Mouse (Mus musculus): ENCODE measurements around the gene Lcmt1.

The Lcmt1 gene

DNA sequence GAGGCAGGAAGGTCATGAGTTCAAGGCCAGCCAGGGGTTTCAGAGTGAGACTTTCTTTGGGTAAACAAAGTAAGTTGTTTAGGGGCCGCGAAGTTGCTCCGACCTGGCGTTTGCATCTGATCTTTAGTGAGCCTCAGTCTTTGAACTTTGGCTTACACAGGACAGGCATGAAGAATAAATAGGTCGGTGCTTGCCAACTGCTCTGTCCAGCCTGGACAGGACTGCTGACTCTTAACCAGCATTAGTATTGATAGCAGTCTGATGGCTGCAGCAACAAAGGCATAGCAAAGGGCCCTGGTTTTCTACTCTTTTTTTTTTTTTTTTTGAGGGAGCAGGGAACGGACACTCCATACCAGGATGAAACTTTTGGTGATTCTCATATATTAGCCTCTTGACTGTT, 83.0 kb downstream of the Lcmt1 start:
- DNase-seq (ENCODE audit: extremely low read depth, low read depth, low spot score), result no peak

- DNase-seq (ENCODE audit: extremely low read depth, low read depth, low spot score), result no peak
Measured at GRCm38 (mm10) chr7:123453066-123453465, 83.5 kb downstream of the Lcmt1 start.

- DNase-seq (ENCODE audit: extremely low read depth, low read depth, low spot score), result no peak
Measured at GRCm38 (mm10) chr7:123455088-123455487, 85.5 kb downstream of the Lcmt1 start.

DNA sequence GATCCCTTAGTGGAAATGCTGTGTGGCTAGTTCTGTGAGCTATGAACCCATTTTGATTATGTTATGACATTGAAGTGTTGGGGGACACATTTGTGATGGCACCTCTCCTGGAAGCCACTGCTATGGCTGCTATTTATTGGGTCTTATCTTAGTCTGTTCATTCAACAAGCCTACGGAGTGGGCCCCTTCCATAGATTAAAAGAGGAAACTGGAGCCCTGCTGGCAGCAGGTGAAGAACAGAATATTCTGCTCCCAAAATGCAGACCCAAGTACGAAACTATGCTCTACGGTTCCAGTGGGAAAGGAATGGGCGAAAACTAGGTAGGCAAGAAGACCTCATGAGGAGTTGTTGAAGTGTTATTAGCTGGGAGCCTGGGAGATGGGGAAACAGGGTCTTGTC, 88.7 kb downstream of the Lcmt1 start:
- no peak for DNase-seq (ENCODE audit: extremely low read depth, low read depth, low spot score)

GRCm38 (mm10) chr7:123459247-123459646, 89.7 kb downstream of the Lcmt1 start:
- no peak for DNase-seq (ENCODE audit: extremely low read depth, low read depth, low spot score)

GRCm38 (mm10) chr7:123461316-123461715, 91.7 kb downstream of the Lcmt1 start:
- no peak for DNase-seq (ENCODE audit: extremely low read depth, low read depth, low spot score)

GRCm38 (mm10) chr7:123462070-123462501, 92.5 kb downstream of the Lcmt1 start, which contains the start of gene Aqp8:
Gene Aqp8, plus strand, starts transcription at chr7:123462291.
- DNase-seq (ENCODE audit: extremely low read depth, low read depth, low spot score), result no peak

DNA sequence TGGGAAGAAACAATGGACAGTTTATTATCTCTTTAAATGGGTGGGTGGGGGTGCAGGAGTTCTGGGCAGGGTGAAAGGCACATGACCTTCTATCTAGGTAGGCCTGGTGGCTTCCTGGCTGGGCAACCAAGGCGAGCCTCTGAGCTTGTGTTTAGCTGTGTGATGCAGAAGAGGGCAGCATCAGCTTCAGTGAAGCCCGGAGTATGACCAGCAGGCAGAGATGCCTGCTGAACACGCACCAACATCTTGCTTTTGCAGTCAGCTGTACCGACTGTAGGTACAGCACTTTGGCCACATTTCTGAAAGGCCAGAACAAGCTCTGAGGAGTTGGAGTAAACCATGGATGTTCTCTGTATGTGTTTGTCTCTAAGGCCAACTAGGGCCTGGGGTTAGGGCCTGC, 94.0 kb downstream of the Lcmt1 start:
- DNase-seq (ENCODE audit: extremely low read depth, low read depth, low spot score), result no peak

GRCm38 (mm10) chr7:123465692-123466387, 96.3 kb downstream of the Lcmt1 start:
- no peak for DNase-seq (ENCODE audit: extremely low read depth, low read depth, low spot score)

DNA sequence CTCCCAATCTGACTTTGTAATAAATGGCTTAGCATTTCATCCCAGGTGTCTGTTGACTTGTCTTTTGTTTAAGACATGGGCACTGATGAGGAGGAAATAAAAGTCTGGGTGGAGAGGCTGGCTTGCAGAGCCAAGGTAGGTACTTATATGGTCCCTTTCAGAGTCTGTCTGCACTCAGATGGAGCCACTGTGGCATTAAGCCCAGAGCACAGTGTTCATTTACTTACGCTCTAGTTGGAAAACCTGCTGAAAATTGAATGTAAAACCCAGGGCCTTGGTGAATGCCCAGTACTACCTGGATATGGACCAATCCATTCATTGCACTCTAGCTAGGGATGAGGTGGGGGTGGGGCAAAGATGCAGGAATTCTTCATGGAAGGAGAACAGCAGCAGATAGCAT, 98.4 kb downstream of the Lcmt1 start:
- no peak for DNase-seq (ENCODE audit: extremely low read depth, low read depth, low spot score)

Data from fat pad, adult 2 months (tissue).